ENCODE assay signal across 8 mouse cellular contexts in the genomic region with DNA sequence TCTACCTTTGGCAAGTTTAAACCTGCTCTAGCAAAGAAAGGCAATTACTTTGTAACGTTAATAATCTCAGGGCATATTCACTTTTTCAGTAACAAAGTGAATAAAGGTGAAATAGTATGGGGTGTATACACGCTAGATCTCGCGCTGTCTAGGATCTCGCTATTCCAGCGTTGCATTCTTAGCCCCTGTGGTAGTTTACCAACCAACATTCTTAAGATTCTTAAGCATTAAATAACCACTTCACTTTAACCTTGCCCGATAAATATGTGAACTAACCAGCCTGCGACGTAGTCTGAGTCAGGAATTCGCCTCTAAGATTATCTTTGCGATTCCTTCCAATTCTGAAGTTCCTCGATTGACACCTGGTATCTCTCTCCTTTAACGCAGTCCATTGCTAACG. TPM values are rescaled to one million over a fixed set of nuclear protein-coding genes. Genes with fewer than 3 reads are reported as not detected.
DNase-seq lines count a peak whose midpoint lies in the region; ATAC-seq and TF ChIP-seq lines count a peak whose summit lies in the region.

No protein-coding gene starts in this region.

- no peaks in the 10 kb centered on the region for H3K36me3 ChIP-seq in heart, embryonic 12.5 days
- peaks cover 8% of the 10 kb centered on the region; the same call in 1 of the 2 replicates for H3K36me3 ChIP-seq in ES-E14 (ENCODE audit: control insufficient read depth, insufficient read depth, low read length, poor library complexity, severe bottlenecking)
- no peaks in the 10 kb centered on the region for H3K36me3 ChIP-seq in forebrain, postnatal 0 days (ENCODE audit: insufficient read depth)

- peak overlapping the region; percentile 85 for H3K27ac ChIP-seq in heart, embryonic 12.5 days (ENCODE audit: poor library complexity, severe bottlenecking)
- H3K27ac ChIP-seq in ES-E14 (ENCODE audit: insufficient read depth, low read depth, low read length, poor library complexity, severe bottlenecking) = no peak overlapping the region
- H3K27ac ChIP-seq in forebrain, postnatal 0 days (ENCODE audit: low read depth, low read length) = no peak overlapping the region

- H3K4me2 ChIP-seq in heart, embryonic 12.5 days = peak overlapping the region; percentile 75
- H3K4me2 ChIP-seq in forebrain, postnatal 0 days (ENCODE audit: low read depth) = peak overlapping the region; percentile 93

- DNase-seq in heart, postnatal 36 days = no peak
- no peak for DNase-seq in ES-E14 (ENCODE audit: low read depth, low spot score)
- peak; percentile 6 for DNase-seq in forebrain, postnatal 0 days
- DNase-seq in lung, postnatal 36 days = peak; percentile 43
- DNase-seq in cerebellum, adult 11-12 months = no peak
- no peak for DNase-seq in cerebellum, adult 18-20 months
- DNase-seq in kidney, adult 18-20 months = no peak

- H3K27me3 ChIP-seq in heart, embryonic 12.5 days (replicated peaks) = no peaks in the 10 kb centered on the region
- no peaks in the 10 kb centered on the region for H3K27me3 ChIP-seq in forebrain, postnatal 0 days (ENCODE audit: insufficient read depth, low read length)

- in situ Hi-C loops in ES-E14 (cut with MboI; ENCODE audit: low sequenced_read_pairs in 2 of 2, unreplicated experiment in 2 of 2) = no loop called here

- intact Hi-C loops in heart, postnatal 36 days (cut with DNase I) = no loop called here

- H3K9me3 ChIP-seq in heart, embryonic 12.5 days (replicated peaks) = no peaks in the 10 kb centered on the region
- no peaks in the 10 kb centered on the region for H3K9me3 ChIP-seq in ES-E14 (ENCODE audit: control insufficient read depth, insufficient read depth, low read depth, low read length)
- no peaks in the 10 kb centered on the region for H3K9me3 ChIP-seq in forebrain, postnatal 0 days (ENCODE audit: low read length)

- peaks cover 40% of the 10 kb centered on the region for H3K4me1 ChIP-seq in heart, embryonic 12.5 days (replicated peaks)
- peaks cover 8 to 21% of the 10 kb centered on the region in 2 experiments for H3K4me1 ChIP-seq in ES-E14 (ENCODE audit: control insufficient read depth in 2 of 2, insufficient read depth in 2 of 2, low read length in 2 of 2, poor library complexity in 1 of 2)
- peaks cover 7% of the 10 kb centered on the region for H3K4me1 ChIP-seq in forebrain, postnatal 0 days (ENCODE audit: insufficient read depth)

- ATAC-seq in heart, embryonic 12.5 days (ENCODE audit: insufficient number of reproducible peaks, low FRiP score) = no peak
- ATAC-seq in forebrain, postnatal 0 days = no peak

- 1% methylated on average over 14 of the region's 14 CpGs for WGBS in heart, embryonic 12.5 days
- WGBS in forebrain, postnatal 0 days = under 1% methylated on average over 14 of the region's 14 CpGs

- no peak for TF ChIP-seq CTCF in forebrain, postnatal 0 days (IDR thresholded peaks at IDR 0.05; ENCODE audit: low read depth)

- H3K4me3 ChIP-seq in heart, embryonic 12.5 days = peak overlapping the region; percentile 85
- peak overlapping the region; percentile 92 to 93 for H3K4me3 ChIP-seq in ES-E14 (ENCODE audit: insufficient read depth in 1 of 2, low read depth in 1 of 2, low read length in 2 of 2, poor library complexity in 1 of 2, severe bottlenecking in 1 of 2)
- peak overlapping the region; percentile 92 for H3K4me3 ChIP-seq in forebrain, postnatal 0 days (ENCODE audit: low read depth, low read length)

- H3K9ac ChIP-seq in heart, embryonic 12.5 days = peak overlapping the region; percentile 94
- peak overlapping the region; percentile 92 for H3K9ac ChIP-seq in ES-E14 (ENCODE audit: insufficient read depth, low read depth, low read length, poor library complexity, severe bottlenecking)
- H3K9ac ChIP-seq in forebrain, postnatal 0 days = peak overlapping the region; percentile 83

TF ChIP-seq in ES-E14, 5 proteins besides CTCF, POLR2A, EP300 and RAD21:
- TF ChIP-seq CHD2 (IDR thresholded peaks at IDR 0.05; ENCODE audit: low read depth, low read length) (peak; percentile 87), MAFK (IDR thresholded peaks at IDR 0.05; ENCODE audit: insufficient read depth, low read depth, low read length) (no peak)

RNA-seq across cellular contexts. Expression of a gene that starts 1.1 kb away (rescaled TPM):
- 21.3 and 23.1 TPM in 2 replicates for polyA plus RNA-seq in heart, embryonic 12.5 days (2016; fragmentation: Nextera tagmentation; extraction: Ambion mirVana)
- total RNA-seq in heart, postnatal 36 days (2021) = 10 to 100 TPM; 66.0 to 79.2 TPM
- total RNA-seq in ES-E14 (2012; rRNA removed) = 54.9 and 60.0 TPM in 2 replicates
- total RNA-seq in forebrain, postnatal 0 days (2014; rRNA removed) = 14.0 and 24.7 TPM in 2 replicates
- 4.2 and 9.8 TPM in 2 replicates for polyA plus RNA-seq in forebrain, postnatal 0 days (2015; fragmentation: Nextera tagmentation; extraction: Ambion mirVana)

RNA-seq across cellular contexts. Expression of a gene that starts 44.0 kb away (rescaled TPM):
- polyA plus RNA-seq in heart, embryonic 12.5 days (2016; fragmentation: Nextera tagmentation; extraction: Ambion mirVana) = 0.27 and 0.42 TPM in 2 replicates
- under 1 TPM; 0.05 to 0.11 TPM for total RNA-seq in heart, postnatal 36 days (2021)
- 0.48 and 0.54 TPM in 2 replicates for total RNA-seq in ES-E14 (2012; rRNA removed)
- 41.9 and 43.4 TPM in 2 replicates for total RNA-seq in forebrain, postnatal 0 days (2014; rRNA removed)
- polyA plus RNA-seq in forebrain, postnatal 0 days (2015; fragmentation: Nextera tagmentation; extraction: Ambion mirVana) = 13.7 and 25.2 TPM in 2 replicates

Comparison
In these comparisons a context has a peak if more than half of its experiments do, and no peak if none do; other contexts are left out.
1. DNase-seq: peak in forebrain, postnatal 0 days (single experiment) and lung, postnatal 36 days (single experiment); none in heart, postnatal 36 days (0 of 2), ES-E14 (single experiment), cerebellum, adult 11-12 months (single experiment), cerebellum, adult 18-20 months (0 of 2) and kidney, adult 18-20 months (single experiment).
2. RNA of a gene that starts 44.0 kb away (total RNA-seq): 41.9 to 43.4 TPM in forebrain, postnatal 0 days; 0.48 to 0.54 TPM in ES-E14 and 0.05 to 0.11 TPM in heart, postnatal 36 days; every median in the first group is over 10 times any median in the second.
3. Peak in every context shown above with its lines, with median percentiles within 50 percentile points of each other: H3K4me3 ChIP-seq and H3K9ac ChIP-seq.